Mouse (Mus musculus): ENCODE results near the gene Gpx5. TPM values are rescaled to one million over a fixed set of nuclear protein-coding genes. Genes with fewer than 3 reads are reported as not detected.

The Gpx5 gene
- polyA plus RNA-seq, 1 experiment from 2014 or later: not detected

- Histone ChIP-seq H3K27me3 (no peaks in the 10 kb centered on the region), H3K9me3 (replicated peaks) (no peaks in the 10 kb centered on the region), H3K4me2 (no peak overlapping the region), H3K27ac (no peak overlapping the region), H3K36me3 (no peaks in the 10 kb centered on the region), H3K9ac (no peak overlapping the region), H3K4me1 (replicated peaks) (peaks cover 5% of the 10 kb centered on the region), H3K4me3 (replicated peaks) (no peak overlapping the region)
- no peak for DNase-seq
- no peak for ATAC-seq (ENCODE audit: low read depth)
- WGBS (ENCODE audit: insufficient replicate concordance): 41% methylated on average over 2 of the region's 2 CpGs
These were observed 17.3 kb upstream of the Gpx5 start for GRCm38 (mm10) chr13:21309788-21310187.

- DNase-seq (no peak), ATAC-seq (ENCODE audit: low read depth) (no peak)
- Histone ChIP-seq H3K9me3 (replicated peaks) (no peaks in the 10 kb centered on the region), H3K9ac (no peak overlapping the region), H3K27me3 (no peaks in the 10 kb centered on the region), H3K4me2 (no peak overlapping the region), H3K27ac (no peak overlapping the region), H3K4me3 (replicated peaks) (no peak overlapping the region), H3K36me3 (no peaks in the 10 kb centered on the region), H3K4me1 (replicated peaks) (peaks cover 1% of the 10 kb centered on the region)
- 64% methylated on average over 3 of the region's 3 CpGs for WGBS (ENCODE audit: insufficient replicate concordance)
These were observed 12.0 kb upstream of the Gpx5 start for GRCm38 (mm10) chr13:21304483-21305066.

- H3K4me2 ChIP-seq: no peak overlapping the region
- H3K9ac ChIP-seq: no peak overlapping the region
- ATAC-seq (ENCODE audit: low read depth) (no peak), DNase-seq (no peak)
- no peaks in the 10 kb centered on the region for H3K4me1 ChIP-seq (replicated peaks)
- H3K27me3 ChIP-seq: no peaks in the 10 kb centered on the region
- no peak overlapping the region for H3K4me3 ChIP-seq (replicated peaks)
- no peaks in the 10 kb centered on the region for H3K36me3 ChIP-seq
- no peaks in the 10 kb centered on the region for H3K9me3 ChIP-seq (replicated peaks)
- no peak overlapping the region for H3K27ac ChIP-seq
- 43% methylated on average over 3 of the region's 3 CpGs for WGBS (ENCODE audit: insufficient replicate concordance)
These were observed 6.0 kb upstream of the Gpx5 start for GRCm38 (mm10) chr13:21298557-21298956.

- WGBS (ENCODE audit: insufficient replicate concordance): under 1% methylated on average over 13 of the region's 13 CpGs
- no peak overlapping the region for H3K27ac ChIP-seq
- peaks cover 27% of the 10 kb centered on the region for H3K4me1 ChIP-seq (replicated peaks)
- H3K9ac ChIP-seq: peak overlapping the region; percentile 54
- peak; percentile 65 for DNase-seq
- ATAC-seq (ENCODE audit: low read depth): peak; percentile 78
- no peaks in the 10 kb centered on the region for H3K9me3 ChIP-seq (replicated peaks)
- H3K36me3 ChIP-seq: no peaks in the 10 kb centered on the region
- H3K4me2 ChIP-seq: peak overlapping the region; percentile 72
- peak overlapping the region; percentile 61 for H3K4me3 ChIP-seq (replicated peaks)
- H3K27me3 ChIP-seq: 0 out of 2 replicates have a peak, but pooled peaks cover 3% of the 10 kb centered on the region
These were observed 13.0 kb downstream of the Gpx5 start for GRCm38 (mm10) chr13:21279559-21279958.

- Histone ChIP-seq H3K4me1 (replicated peaks) (peaks cover 29% of the 10 kb centered on the region), H3K9ac (peak overlapping the region; percentile 54), H3K4me3 (replicated peaks) (peak overlapping the region; percentile 61), H3K36me3 (no peaks in the 10 kb centered on the region), H3K27ac (no peak overlapping the region), H3K4me2 (peak overlapping the region; percentile 72), H3K27me3 (0 out of 2 replicates have a peak, but pooled peaks cover under 1% of the 10 kb centered on the region), H3K9me3 (replicated peaks) (no peaks in the 10 kb centered on the region)
- DNase-seq (no peak), ATAC-seq (ENCODE audit: low read depth) (no peak)
- WGBS (ENCODE audit: insufficient replicate concordance): 3% methylated on average over 8 of the region's 8 CpGs
These were observed 13.5 kb downstream of the Gpx5 start for GRCm38 (mm10) chr13:21279076-21279475.

- no peak for DNase-seq
- peak overlapping the region; percentile 68 for H3K4me3 ChIP-seq (replicated peaks)
- ATAC-seq (ENCODE audit: low read depth): no peak
- 0% methylated on average over 9 of the region's 9 CpGs for WGBS (ENCODE audit: insufficient replicate concordance)
- no peaks in the 10 kb centered on the region for H3K9me3 ChIP-seq (replicated peaks)
- H3K27me3 ChIP-seq: no peaks in the 10 kb centered on the region
- H3K9ac ChIP-seq: peak overlapping the region; percentile 73
- H3K4me1 ChIP-seq (replicated peaks): peaks cover 34% of the 10 kb centered on the region
- H3K27ac ChIP-seq: no peak overlapping the region
- H3K36me3 ChIP-seq: no peaks in the 10 kb centered on the region
- H3K4me2 ChIP-seq: peak overlapping the region; percentile 81
These were observed 16.0 kb downstream of the Gpx5 start for GRCm38 (mm10) chr13:21276551-21276950.

GRCm38 (mm10) chr13:21275815-21276550, 16.5 kb downstream of the Gpx5 start:
- Histone ChIP-seq H3K27me3 (no peaks in the 10 kb centered on the region), H3K36me3 (no peaks in the 10 kb centered on the region), H3K4me1 (replicated peaks) (peaks cover 34% of the 10 kb centered on the region), H3K9me3 (replicated peaks) (no peaks in the 10 kb centered on the region), H3K27ac (no peak overlapping the region), H3K9ac (peak overlapping the region; percentile 73), H3K4me3 (replicated peaks) (peak overlapping the region; percentile 68), H3K4me2 (peak overlapping the region; percentile 81)
- DNase-seq (peak; percentile 79), ATAC-seq (ENCODE audit: low read depth) (peak; percentile 79)
- under 1% methylated on average over 25 of the region's 25 CpGs for WGBS (ENCODE audit: insufficient replicate concordance)

- WGBS (ENCODE audit: insufficient replicate concordance): under 1% methylated on average over 29 of the region's 29 CpGs
- peak; percentile 27 for DNase-seq
- Histone ChIP-seq H3K9ac (peak overlapping the region; percentile 73), H3K4me2 (peak overlapping the region; percentile 81), H3K4me3 (replicated peaks) (peak overlapping the region; percentile 68), H3K27me3 (no peaks in the 10 kb centered on the region), H3K36me3 (no peaks in the 10 kb centered on the region), H3K9me3 (replicated peaks) (no peaks in the 10 kb centered on the region), H3K4me1 (replicated peaks) (peaks cover 31% of the 10 kb centered on the region), H3K27ac (no peak overlapping the region)
- peak; percentile 49; the same call in 1 of the 2 replicates for ATAC-seq (ENCODE audit: low read depth)
These were observed 17.3 kb downstream of the Gpx5 start for GRCm38 (mm10) chr13:21275021-21275814.

GRCm38 (mm10) chr13:21268262-21268661, 24.3 kb downstream of the Gpx5 start:
- 0 out of 2 replicates have a peak, but pooled peaks have one; percentile 32 for ATAC-seq (ENCODE audit: low read depth)
- Histone ChIP-seq H3K9me3 (replicated peaks) (no peaks in the 10 kb centered on the region), H3K4me1 (replicated peaks) (peaks cover 29% of the 10 kb centered on the region), H3K4me2 (peak overlapping the region; percentile 63), H3K4me3 (replicated peaks) (peak overlapping the region; percentile 40), H3K27me3 (no peaks in the 10 kb centered on the region), H3K27ac (no peak overlapping the region), H3K9ac (peak overlapping the region; percentile 46; the same call in 1 of the 2 replicates), H3K36me3 (no peaks in the 10 kb centered on the region)
- DNase-seq: no peak
- 4% methylated on average over 1 of the region's 1 CpGs for WGBS (ENCODE audit: insufficient replicate concordance)

- H3K4me2 ChIP-seq: peak overlapping the region; percentile 63
- ATAC-seq (ENCODE audit: low read depth) (peak; percentile 49; the same call in 1 of the 2 replicates), DNase-seq (peak; percentile 35)
- no peak overlapping the region for H3K27ac ChIP-seq
- H3K9me3 ChIP-seq (replicated peaks): no peaks in the 10 kb centered on the region
- H3K4me3 ChIP-seq (replicated peaks): peak overlapping the region; percentile 40
- WGBS (ENCODE audit: insufficient replicate concordance): 16% methylated on average over 4 of the region's 4 CpGs
- H3K9ac ChIP-seq: 0 out of 2 replicates have a peak overlapping the region, but pooled peaks have one; percentile 46
- H3K36me3 ChIP-seq: no peaks in the 10 kb centered on the region
- H3K27me3 ChIP-seq: peaks cover 2% of the 10 kb centered on the region; the same call in 1 of the 2 replicates
- peaks cover 36% of the 10 kb centered on the region for H3K4me1 ChIP-seq (replicated peaks)
These were observed 25.0 kb downstream of the Gpx5 start for GRCm38 (mm10) chr13:21267541-21267940.

- ATAC-seq (ENCODE audit: low read depth) (no peak), DNase-seq (no peak)
- Histone ChIP-seq H3K36me3 (no peaks in the 10 kb centered on the region), H3K4me1 (replicated peaks) (peaks cover 46% of the 10 kb centered on the region), H3K4me2 (no peak overlapping the region), H3K27me3 (peaks cover 9% of the 10 kb centered on the region; the same call in 1 of the 2 replicates), H3K4me3 (replicated peaks) (no peak overlapping the region), H3K9ac (no peak overlapping the region), H3K9me3 (replicated peaks) (no peaks in the 10 kb centered on the region), H3K27ac (no peak overlapping the region)
- 51% methylated on average over 2 of the region's 2 CpGs for WGBS (ENCODE audit: insufficient replicate concordance)
These were observed 26.8 kb downstream of the Gpx5 start for GRCm38 (mm10) chr13:21265736-21266135.
